Mouse (Mus musculus) cerebellum, adult 11-12 months (tissue): ENCODE measurements around the gene Astn2.

Experiments used
- DNase-seq: peaks from one replicate; pipeline ENCODE4 v3.0.0; 2022

Gene Astn2

DNA sequence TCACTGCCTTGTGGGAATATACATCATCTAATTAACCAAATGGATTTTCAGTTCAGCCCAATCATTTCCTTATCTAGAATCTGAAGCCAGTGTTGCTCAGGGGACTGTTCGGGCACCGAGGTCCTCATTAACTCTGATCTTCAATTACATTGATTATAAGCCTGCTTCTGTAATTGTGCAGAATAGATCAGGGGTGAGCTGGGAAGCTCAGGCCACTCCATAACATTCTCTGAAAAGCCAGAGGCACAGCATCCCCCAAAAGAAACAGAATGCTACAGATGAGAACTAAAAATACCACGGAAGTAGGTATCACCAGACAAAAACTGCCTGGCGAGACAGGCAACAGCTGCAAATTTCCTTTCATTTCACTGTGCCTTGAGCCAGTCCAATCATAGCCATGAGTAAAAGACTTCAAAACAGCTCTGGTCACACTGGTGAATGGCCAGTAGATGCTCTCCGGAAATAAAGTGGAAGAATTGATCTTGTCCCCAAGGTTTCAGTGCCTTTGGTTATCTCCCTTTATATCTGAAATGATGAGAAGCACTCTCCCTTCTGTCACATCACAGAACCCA, 445.1 kb downstream of the Astn2 start:
- no peak for DNase-seq

DNA sequence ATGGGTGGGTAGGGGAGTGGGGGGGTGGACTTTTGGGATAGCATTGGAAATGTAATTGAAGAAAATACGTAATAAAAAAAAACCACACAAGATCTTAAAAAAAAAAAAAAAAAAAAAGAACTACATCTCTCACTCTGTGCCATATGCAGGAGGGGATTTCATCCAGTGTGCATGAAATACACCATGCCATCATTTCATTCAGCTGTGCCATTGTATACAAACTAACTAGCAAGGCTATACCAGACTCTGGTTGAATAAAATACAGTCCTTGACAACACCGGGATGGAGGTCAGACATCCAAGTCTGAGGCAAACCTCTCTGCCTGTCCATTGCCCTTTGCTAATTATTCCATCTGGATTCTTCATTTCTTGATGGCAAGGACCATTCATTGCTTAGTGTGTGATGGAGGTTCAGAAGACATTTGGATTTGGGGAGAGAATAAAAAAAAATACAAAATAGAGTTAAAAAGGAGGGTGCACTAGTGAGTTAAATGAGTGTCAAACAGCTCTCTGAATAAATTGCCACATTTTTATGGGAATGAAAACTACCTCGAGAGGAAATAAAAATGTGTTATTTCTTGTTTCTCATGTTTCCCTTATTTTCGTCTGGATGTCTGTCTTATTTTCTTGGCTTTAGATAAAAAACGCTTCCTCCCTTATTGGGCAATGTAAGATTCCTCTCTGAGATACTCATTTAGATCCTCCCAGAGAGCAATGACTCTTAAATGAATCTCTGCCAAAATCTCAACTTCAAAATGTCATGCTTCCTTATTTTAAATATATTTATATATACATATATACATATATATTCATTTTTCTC, 445.8 kb downstream of the Astn2 start:
- no peak for DNase-seq

- DNase-seq: no peak
Observed at GRCm38 (mm10) chr4:65951918-65952317, 452.5 kb downstream of the Astn2 start.

- DNase-seq: no peak
Observed at GRCm38 (mm10) chr4:65947141-65947649, 457.2 kb downstream of the Astn2 start.

- DNase-seq: no peak
Observed at GRCm38 (mm10) chr4:65946021-65946420, 458.4 kb downstream of the Astn2 start.

- no peak for DNase-seq
Observed at GRCm38 (mm10) chr4:65930901-65931300, 473.5 kb downstream of the Astn2 start.

DNA sequence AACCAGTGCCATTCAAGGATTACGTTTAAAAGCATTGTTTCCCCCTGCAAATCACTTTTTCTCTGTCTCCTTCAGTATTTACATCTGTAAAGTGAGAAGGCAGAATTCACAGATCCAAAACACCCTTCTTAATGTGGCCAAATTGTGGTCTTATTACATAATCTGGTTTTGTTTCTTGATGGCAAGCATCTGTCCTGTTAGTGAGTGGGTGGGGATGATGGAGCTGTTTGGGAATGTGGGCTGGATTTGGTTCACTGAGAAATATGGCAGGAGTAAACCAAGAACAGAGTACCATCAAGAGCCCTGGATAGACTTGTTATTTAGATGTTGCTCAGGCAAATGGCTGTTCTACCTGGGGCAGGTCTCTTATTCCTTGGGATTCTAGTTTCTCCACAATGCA, 484.1 kb downstream of the Astn2 start:
- DNase-seq: no peak

- DNase-seq: no peak
Observed at GRCm38 (mm10) chr4:65916027-65917008, 488.1 kb downstream of the Astn2 start.

- DNase-seq: no peak
Observed at GRCm38 (mm10) chr4:65912247-65912942, 492.0 kb downstream of the Astn2 start.

DNA sequence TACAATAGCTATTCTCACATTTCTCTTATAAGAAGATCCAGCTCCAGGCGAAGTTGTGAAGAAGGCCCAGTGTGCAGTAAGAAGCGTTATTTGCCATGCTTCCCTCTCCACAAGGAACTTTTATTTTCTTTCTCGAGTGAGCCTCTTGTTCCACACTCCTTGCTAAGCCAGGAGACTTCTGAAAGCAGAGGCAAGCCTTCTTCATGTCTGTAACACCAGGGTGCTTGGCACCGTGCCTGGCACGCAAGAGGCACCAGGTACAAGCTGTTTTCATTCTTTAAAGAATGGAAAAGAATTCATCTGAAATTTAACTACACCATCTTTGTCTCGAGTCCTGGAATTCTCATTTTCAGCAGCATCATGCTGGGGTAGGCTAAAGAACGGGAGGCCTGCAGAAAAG, 496.8 kb downstream of the Astn2 start:
- DNase-seq: peak; percentile 69

- DNase-seq: no peak
Observed at GRCm38 (mm10) chr4:65904963-65905362, 499.4 kb downstream of the Astn2 start.

GRCm38 (mm10) chr4:65896092-65897027, 508.1 kb downstream of the Astn2 start:
- no peak for DNase-seq

GRCm38 (mm10) chr4:65888332-65888993, 515.9 kb downstream of the Astn2 start:
- peak; percentile 31 for DNase-seq

- no peak for DNase-seq
Observed at GRCm38 (mm10) chr4:65886862-65887261, 517.5 kb downstream of the Astn2 start.

DNA sequence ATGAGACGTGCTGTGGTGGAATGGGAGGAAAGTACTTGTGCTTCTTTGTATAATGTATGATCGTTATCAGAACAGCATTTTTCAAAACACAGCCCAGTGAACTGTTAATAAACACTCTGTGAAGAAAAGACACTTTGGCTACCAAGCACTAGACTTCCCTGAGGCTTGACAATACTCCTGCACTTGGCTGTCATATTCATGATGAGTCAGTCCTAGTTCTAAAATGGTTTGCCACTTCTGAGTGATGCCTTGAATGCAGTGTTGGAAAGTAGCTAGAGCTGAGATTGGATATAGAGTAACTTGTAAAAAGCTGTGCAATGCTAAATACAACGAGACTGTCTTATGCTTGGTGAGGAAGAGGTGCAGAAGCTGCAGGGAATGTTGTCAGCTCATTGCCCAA, 518.5 kb downstream of the Astn2 start:
- no peak for DNase-seq

DNA sequence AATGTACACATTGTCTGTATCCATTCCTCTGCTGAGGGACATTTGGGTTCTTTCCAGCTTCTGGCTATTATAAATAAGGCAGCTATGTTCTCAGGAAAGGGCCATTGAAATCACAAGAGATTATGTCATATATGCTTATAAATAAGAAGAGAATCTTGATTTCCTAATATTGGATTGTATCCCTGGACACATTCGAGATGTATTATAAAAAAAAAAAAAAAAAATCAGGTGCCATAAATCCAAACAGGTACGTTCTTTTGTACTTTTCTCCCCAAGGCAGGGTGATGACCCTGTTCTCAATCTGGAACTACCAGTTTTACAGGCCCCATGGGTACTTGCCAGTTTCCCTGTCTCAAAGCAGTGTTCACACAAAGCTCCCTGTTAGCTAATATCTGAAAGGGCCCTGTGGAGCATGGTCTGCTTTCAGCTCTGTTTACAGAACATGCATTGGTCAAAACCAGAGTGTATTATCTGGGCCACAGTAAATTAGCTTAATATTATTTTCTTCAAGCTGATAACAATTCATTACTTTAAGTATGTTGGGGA, 530.1 kb downstream of the Astn2 start:
- no peak for DNase-seq

- no peak for DNase-seq
Observed at GRCm38 (mm10) chr4:65864551-65864950, 539.9 kb downstream of the Astn2 start.

DNA sequence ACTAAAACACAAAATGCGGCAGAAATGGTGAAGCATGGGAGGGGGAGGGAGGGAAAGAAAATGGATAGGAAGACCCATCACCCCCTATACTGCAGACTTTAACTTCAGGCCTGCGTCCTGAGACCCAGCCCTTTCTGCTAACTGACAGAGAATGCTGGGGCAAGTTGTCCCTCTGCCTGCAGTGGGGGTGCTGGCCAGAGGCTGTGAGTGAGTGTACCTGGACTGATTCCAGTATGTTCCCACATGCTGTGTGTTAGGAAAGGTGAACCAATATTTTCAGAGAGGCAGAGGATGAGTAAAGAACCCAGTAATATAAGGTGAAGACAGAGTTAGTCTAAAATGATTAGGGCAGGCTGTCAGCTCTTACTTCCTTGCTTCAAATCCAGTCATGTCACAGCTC, 561.2 kb downstream of the Astn2 start:
- peak; percentile 17 for DNase-seq

- DNase-seq: peak; percentile 20
Observed at GRCm38 (mm10) chr4:65839550-65840000, 564.8 kb downstream of the Astn2 start.

DNA sequence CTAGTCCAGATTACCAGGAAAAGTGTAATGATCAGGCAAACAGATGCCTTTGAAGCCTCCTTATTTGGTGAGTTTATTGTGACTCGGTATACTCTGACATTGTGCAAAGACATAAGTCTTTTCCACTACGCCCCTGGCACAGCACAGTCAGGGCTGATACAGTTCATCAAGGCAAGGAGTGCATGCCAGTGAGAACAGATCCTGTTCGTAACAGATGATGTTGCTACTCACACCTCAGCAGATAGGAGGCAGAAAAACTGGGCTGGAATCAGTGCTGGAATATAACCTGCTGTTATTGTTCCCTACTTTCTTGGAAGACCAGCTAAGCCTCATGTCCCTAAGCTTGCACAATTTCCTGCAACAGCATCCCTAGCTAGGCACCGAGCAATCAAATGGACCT, 565.6 kb downstream of the Astn2 start:
- DNase-seq: no peak
